Mouse (Mus musculus): ENCODE measurements around the gene Phldb3. TPM values are rescaled to one million over a fixed set of nuclear protein-coding genes. Genes with fewer than 3 reads are reported as not detected.

The Phldb3 gene
- total and polyA plus RNA-seq, 3 experiments, result 6.4 to 10.8 TPM; not detected in 1

DNA sequence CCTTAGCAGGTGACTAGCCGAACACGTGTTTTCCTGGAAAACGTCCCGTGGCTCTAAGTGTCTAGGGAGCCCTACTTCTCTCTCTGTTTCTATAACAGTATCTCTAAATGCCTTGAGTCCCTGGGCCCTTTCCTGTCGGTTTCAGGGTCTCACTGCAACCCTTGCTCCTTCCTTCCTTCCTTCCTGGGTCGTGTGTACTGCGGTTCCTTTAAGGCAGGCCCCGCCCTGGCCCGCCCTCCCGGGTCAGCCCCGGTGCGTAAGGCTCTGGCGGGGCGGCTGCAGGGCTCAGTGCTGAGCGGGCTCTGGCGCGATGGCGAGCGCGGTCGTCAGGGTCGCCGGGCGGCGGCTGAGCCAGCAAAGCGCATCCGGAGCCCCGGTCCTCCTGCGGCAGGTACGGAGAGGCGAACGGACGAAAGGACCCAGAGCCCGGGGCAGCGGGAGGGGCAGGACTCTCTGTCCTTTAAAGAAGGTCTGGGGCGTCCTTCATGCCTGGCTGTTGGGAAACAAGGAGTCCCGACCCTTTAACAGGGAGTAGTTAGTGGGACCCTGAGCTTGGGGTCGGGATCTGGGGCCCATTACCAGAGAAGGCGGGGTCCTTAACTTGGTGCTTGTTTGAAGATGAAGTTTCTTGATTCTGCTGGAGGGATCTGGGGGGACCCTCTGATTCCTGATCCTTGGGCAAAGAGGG is 16.8 kb upstream of the Phldb3 start (continued):
- TF ChIP-seq TBP (IDR thresholded peaks at IDR 0.05; ENCODE audit: low read depth, low read length), result peak; percentile 66
- no peak for TF ChIP-seq USF2 (IDR thresholded peaks at IDR 0.05; ENCODE audit: borderline replicate concordance in 1 of 2, insufficient read depth in 1 of 2, low read depth in 1 of 2, low read length in 2 of 2)
- TF ChIP-seq MAFK (IDR thresholded peaks at IDR 0.05; ENCODE audit: borderline replicate concordance, low read depth, low read length), result no peak
- no peak for TF ChIP-seq KAT2A (conservative IDR thresholded peaks at IDR 0.05; ENCODE audit: low read depth, low read length)
- TF ChIP-seq MYC (IDR thresholded peaks at IDR 0.05; ENCODE audit: low read depth, low read length), result no peak
- TF ChIP-seq NRF1 (IDR thresholded peaks at IDR 0.05; ENCODE audit: insufficient read depth, low read depth, low read length, poor library complexity, severe bottlenecking), result 0 out of 2 replicates have a peak, but pooled peaks have one; percentile 18
- no peak for TF ChIP-seq RCOR1 (IDR thresholded peaks at IDR 0.05; ENCODE audit: low read depth, low read length)
- TF ChIP-seq ETS1 (IDR thresholded peaks at IDR 0.05; ENCODE audit: low read depth, low read length), result no peak
- peak; percentile 77 for TF ChIP-seq SIN3A (IDR thresholded peaks at IDR 0.05; ENCODE audit: low read length)
- TF ChIP-seq NELFE (IDR thresholded peaks at IDR 0.05; ENCODE audit: low read depth, low read length), result peak; percentile 67
- peak; percentile 84 to 91 for TF ChIP-seq POLR2A (IDR thresholded peaks at IDR 0.05; ENCODE audit: control insufficient read depth in 1 of 2, insufficient read depth in 1 of 2, low read depth in 1 of 2, low read length in 2 of 2, poor library complexity in 1 of 2)
- TF ChIP-seq GABPA (IDR thresholded peaks at IDR 0.05; ENCODE audit: low read depth, low read length), result no peak
- no peak for TF ChIP-seq ZC3H11A (IDR thresholded peaks at IDR 0.05; ENCODE audit: low read depth, low read length)

DNA sequence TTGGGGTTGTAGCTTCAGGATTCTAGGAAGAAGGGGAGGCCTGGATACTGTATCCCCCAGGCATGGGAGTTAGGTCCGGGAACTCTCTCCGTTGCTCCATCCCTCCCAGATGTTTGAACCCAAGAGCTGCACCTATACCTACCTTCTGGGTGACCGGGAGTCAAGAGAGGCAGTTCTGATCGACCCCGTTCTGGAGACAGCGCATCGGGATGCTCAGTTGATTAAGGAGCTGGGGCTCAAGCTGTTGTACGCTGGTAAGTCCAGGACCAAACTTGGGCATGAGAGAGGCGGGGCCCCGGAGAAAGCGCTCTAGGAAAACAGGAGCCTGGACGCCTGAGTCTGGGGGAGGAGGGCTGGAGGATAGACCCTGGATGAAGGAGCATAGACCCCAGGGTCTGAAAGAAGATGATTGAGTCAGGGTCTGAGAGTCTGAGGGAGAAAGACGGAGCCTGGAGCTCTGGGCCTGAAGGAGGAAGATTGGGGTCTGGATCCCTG is 16.2 kb upstream of the Phldb3 start:
- peaks cover 2 to 21% of the 10 kb centered on the region in 2 experiments; a peak in 3 of 4 replicates for H3K4me1 ChIP-seq (ENCODE audit: control insufficient read depth in 1 of 2, insufficient read depth in 2 of 2, low read length in 2 of 2)
- DNase-seq (ENCODE audit: low read depth, low spot score), result no peak
- no peaks in the 10 kb centered on the region for H3K9me3 ChIP-seq (replicated peaks; ENCODE audit: insufficient read depth, low read length)
- H3K4me3 ChIP-seq (ENCODE audit: control insufficient read depth in 1 of 2, insufficient read depth in 1 of 2, low read depth in 2 of 2, low read length in 2 of 2), result peak overlapping the region; percentile 51 to 68
- H3K79me2 ChIP-seq (ENCODE audit: control insufficient read depth, insufficient read depth, low read length, poor library complexity), result peaks cover 5% of the 10 kb centered on the region
- H3K27ac ChIP-seq (ENCODE audit: control insufficient read depth, low read depth, low read length), result no peak overlapping the region
- no peaks in the 10 kb centered on the region for H3K27me3 ChIP-seq (ENCODE audit: control insufficient read depth in 1 of 2, insufficient read depth in 2 of 2, low read length in 2 of 2)
- TF ChIP-seq TCF12 (IDR thresholded peaks at IDR 0.05; ENCODE audit: low read depth, low read length), result no peak
- TF ChIP-seq ZNF384 (IDR thresholded peaks at IDR 0.05; ENCODE audit: low read depth, low read length), result no peak
- TF ChIP-seq HCFC1 (IDR thresholded peaks at IDR 0.05; ENCODE audit: low read depth, low read length), result no peak
- no peak for TF ChIP-seq MEF2A (IDR thresholded peaks at IDR 0.05; ENCODE audit: extremely low read depth, insufficient replicate concordance, low read depth, low read length, poor library complexity, severe bottlenecking)
- TF ChIP-seq SMC3 (IDR thresholded peaks at IDR 0.05; ENCODE audit: low read depth, low read length), result no peak
- TF ChIP-seq POLR2A (IDR thresholded peaks at IDR 0.05; ENCODE audit: control insufficient read depth in 1 of 2, insufficient read depth in 1 of 2, low read depth in 1 of 2, low read length in 2 of 2, poor library complexity in 1 of 2), result no peak
- no peak for TF ChIP-seq RAD21 (IDR thresholded peaks at IDR 0.05; ENCODE audit: low read depth, low read length)
- TF ChIP-seq ETS1 (IDR thresholded peaks at IDR 0.05; ENCODE audit: low read depth, low read length), result no peak
- no peak for TF ChIP-seq KAT2A (conservative IDR thresholded peaks at IDR 0.05; ENCODE audit: low read depth, low read length)
- no peak for TF ChIP-seq MYB (IDR thresholded peaks at IDR 0.05; ENCODE audit: low read depth, low read length)
- TF ChIP-seq MAFK (IDR thresholded peaks at IDR 0.05; ENCODE audit: borderline replicate concordance, low read depth, low read length), result no peak
- TF ChIP-seq POLR2AphosphoS2 (IDR thresholded peaks at IDR 0.05; ENCODE audit: low read length), result no peak
- TF ChIP-seq USF1 (IDR thresholded peaks at IDR 0.05; ENCODE audit: low read depth, low read length), result no peak
- TF ChIP-seq ELF1 (IDR thresholded peaks at IDR 0.05; ENCODE audit: low read depth, low read length), result no peak
- TF ChIP-seq USF2 (IDR thresholded peaks at IDR 0.05; ENCODE audit: borderline replicate concordance in 1 of 2, insufficient read depth in 1 of 2, low read depth in 1 of 2, low read length in 2 of 2), result no peak
- TF ChIP-seq JUND (IDR thresholded peaks at IDR 0.05; ENCODE audit: low read depth, low read length), result no peak
- no peak for TF ChIP-seq E2F4 (IDR thresholded peaks at IDR 0.05; ENCODE audit: borderline replicate concordance, low read depth, low read length)
- H3K9ac ChIP-seq (ENCODE audit: control insufficient read depth, low read depth, low read length, poor library complexity, severe bottlenecking), result peak overlapping the region; percentile 76
- H3K36me3 ChIP-seq (ENCODE audit: control insufficient read depth in 1 of 2, insufficient read depth in 2 of 2, low read length in 2 of 2), result peaks cover 0 to 13% of the 10 kb centered on the region in 2 experiments; a peak in 2 of 4 replicates
